Mouse (Mus musculus): Measurements from ENCODE around the gene Gm6040.

Gm6040 gene

GRCm38 (mm10) chr8:20921971-20922370 is at the start of gene Gm6040:
Gm6040 (minus strand) TSS chr8:20922071.
- no peak for DNase-seq

GRCm38 (mm10) chr8:20964531-20964930 is 42.7 kb upstream of the Gm6040 start:
- no peak for DNase-seq

- DNase-seq: no peak
These were observed 22.7 kb upstream of the Gm6040 start, which contains the start of gene AY761185 for GRCm38 (mm10) chr8:20944610-20945009. AY761185 (minus strand) TSS chr8:20944710.

GRCm38 (mm10) chr8:20912288-20912687 is 9.6 kb downstream of the Gm6040 start:
- no peak for DNase-seq

- DNase-seq: no peak
These were observed 13.6 kb downstream of the Gm6040 start for GRCm38 (mm10) chr8:20908256-20908655.

GRCm38 (mm10) chr8:20907119-20907518 is 14.8 kb downstream of the Gm6040 start:
- no peak for DNase-seq

- no peak for DNase-seq
These were observed 19.3 kb downstream of the Gm6040 start, which contains the start of gene Gm15056 for GRCm38 (mm10) chr8:20902527-20902926. Gm15056 (minus strand) TSS chr8:20902627.

- DNase-seq: no peak
These were observed 29.5 kb downstream of the Gm6040 start, which contains the start of gene Defb33 for GRCm38 (mm10) chr8:20892369-20892768. Defb33 (plus strand) TSS chr8:20892669.

- DNase-seq: no peak
These were observed 47.3 kb downstream of the Gm6040 start for GRCm38 (mm10) chr8:20874608-20875007.

Data from layer of hippocampus, adult 9-11 months (tissue).